Mouse (Mus musculus): ENCODE data around the gene Rarres1. TPM values are rescaled to one million over a fixed set of nuclear protein-coding genes. Genes with fewer than 3 reads are reported as not detected.

Gene Rarres1
- total and polyA plus RNA-seq, 2 experiments from 2014 or later = 0.58 to 2.7 TPM

DNA sequence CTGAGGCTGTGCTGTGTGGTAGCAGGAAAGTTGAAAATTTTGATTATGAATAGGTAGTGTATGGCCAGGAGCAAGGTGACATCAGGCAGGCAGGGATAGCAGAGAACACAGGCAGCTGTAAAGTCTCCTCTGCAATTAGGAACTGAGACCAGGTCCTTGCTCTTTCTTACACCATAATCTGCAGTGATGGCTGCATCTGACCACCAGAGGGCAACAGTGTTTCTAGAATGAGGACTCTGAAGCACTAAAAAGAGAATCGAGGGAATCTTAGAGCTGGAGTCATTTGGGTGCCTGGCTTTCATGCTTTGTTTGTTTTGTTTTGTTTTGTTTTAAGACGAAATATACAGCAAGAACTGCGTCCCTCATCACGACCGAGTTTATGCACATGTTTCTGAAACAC lies 2.5 kb downstream of the Rarres1 start:
- Histone ChIP-seq H3K9ac (replicated peaks; ENCODE audit: low read length) (no peak overlapping the region), H3K4me1 (ENCODE audit: insufficient read depth, low read length) (no peaks in the 10 kb centered on the region), H3K27ac (no peak overlapping the region), H3K9me3 (ENCODE audit: low read length) (no peaks in the 10 kb centered on the region), H3K4me3 (ENCODE audit: low read length) (no peak overlapping the region), H3K36me3 (ENCODE audit: insufficient read depth, low read length) (no peaks in the 10 kb centered on the region), H3K4me2 (ENCODE audit: low read depth, low read length) (no peak overlapping the region), H3K27me3 (ENCODE audit: insufficient read depth, low read length) (no peaks in the 10 kb centered on the region)
- WGBS = 4% methylated on average over 5 of the region's 5 CpGs
- TF ChIP-seq CTCF (IDR thresholded peaks at IDR 0.05; ENCODE audit: low read depth) = peak; percentile 95
- DNase-seq (ENCODE audit: low spot score) (peak; percentile 91), ATAC-seq (peak; percentile 77)

DNA sequence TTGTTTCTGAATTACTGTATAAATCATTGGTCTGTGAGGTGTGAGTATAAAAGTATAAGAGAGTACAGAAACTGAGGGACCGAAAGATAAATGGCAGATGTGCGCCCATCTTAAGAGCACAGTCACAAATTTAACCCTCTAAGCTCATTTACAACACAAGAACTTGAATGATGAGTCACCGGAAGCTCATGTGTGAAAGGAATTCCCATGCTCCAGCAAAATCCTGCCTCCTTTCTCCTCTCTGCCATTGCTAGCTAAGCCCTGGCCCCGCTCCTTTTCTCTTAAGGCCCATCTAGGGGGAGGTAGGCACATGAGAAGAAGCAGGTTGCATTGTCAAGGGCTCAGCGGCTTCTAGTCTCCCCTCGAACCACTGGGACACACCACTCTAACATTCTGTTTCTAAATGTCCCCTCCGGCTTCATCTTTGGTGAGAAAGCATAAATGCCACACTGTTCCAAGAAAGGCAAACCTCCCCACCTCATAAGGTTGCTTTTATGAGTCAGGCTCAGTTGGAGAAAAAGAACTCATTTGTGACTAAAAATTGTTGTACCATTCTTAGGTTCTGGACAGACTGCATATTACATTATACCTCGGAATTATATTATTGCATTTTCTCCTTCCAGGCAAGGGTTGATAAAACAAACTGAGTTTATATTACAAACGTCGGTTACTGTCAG lies 7.0 kb downstream of the Rarres1 start:
- 89% methylated on average over 10 of the region's 10 CpGs for WGBS

DNA sequence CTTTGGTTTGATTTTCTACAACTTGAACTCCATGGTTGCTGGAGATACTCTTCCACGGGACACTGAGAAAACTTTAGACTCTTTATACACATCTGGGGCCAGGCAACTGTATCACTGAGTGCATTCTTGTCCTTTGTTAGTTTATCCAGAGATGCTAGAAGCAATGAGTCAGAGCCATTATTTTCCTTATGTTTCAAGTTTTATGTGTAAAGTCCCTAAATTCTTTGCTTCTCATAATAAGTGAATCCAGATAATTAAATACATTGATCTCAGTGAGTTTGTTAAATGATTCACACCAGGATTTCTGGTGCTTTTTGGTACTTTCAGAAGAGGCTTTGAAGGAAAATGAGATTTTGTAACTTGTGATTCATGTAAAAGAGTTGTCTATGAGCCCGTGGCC lies 10.0 kb downstream of the Rarres1 start:
- Histone ChIP-seq H3K36me3 (ENCODE audit: insufficient read depth, low read length) (no peaks in the 10 kb centered on the region), H3K4me2 (ENCODE audit: low read depth, low read length) (no peak overlapping the region), H3K4me1 (ENCODE audit: insufficient read depth, low read length) (no peaks in the 10 kb centered on the region), H3K4me3 (ENCODE audit: low read length) (no peak overlapping the region), H3K9me3 (ENCODE audit: low read length) (no peaks in the 10 kb centered on the region), H3K27ac (no peak overlapping the region), H3K27me3 (ENCODE audit: insufficient read depth, low read length) (no peaks in the 10 kb centered on the region), H3K9ac (replicated peaks; ENCODE audit: low read length) (no peak overlapping the region)
- ATAC-seq (no peak), DNase-seq (ENCODE audit: low spot score) (no peak)
- TF ChIP-seq CTCF (IDR thresholded peaks at IDR 0.05; ENCODE audit: low read depth) = no peak
- WGBS = 84% methylated on average over 2 of the region's 2 CpGs

More for the DNA sequence above, 7.0 kb downstream of the Rarres1 start:
- no peaks in the 10 kb centered on the region for H3K27me3 ChIP-seq (ENCODE audit: insufficient read depth, low read length)
- H3K4me1 ChIP-seq (ENCODE audit: insufficient read depth, low read length) = no peaks in the 10 kb centered on the region
- DNase-seq (ENCODE audit: low spot score) (no peak), ATAC-seq (no peak)
- TF ChIP-seq CTCF (IDR thresholded peaks at IDR 0.05; ENCODE audit: low read depth) = no peak
- H3K4me3 ChIP-seq (ENCODE audit: low read length) = no peak overlapping the region
- no peak overlapping the region for H3K9ac ChIP-seq (replicated peaks; ENCODE audit: low read length)
- no peak overlapping the region for H3K27ac ChIP-seq
- no peak overlapping the region for H3K4me2 ChIP-seq (ENCODE audit: low read depth, low read length)
- no peaks in the 10 kb centered on the region for H3K9me3 ChIP-seq (ENCODE audit: low read length)
- H3K36me3 ChIP-seq (ENCODE audit: insufficient read depth, low read length) = no peaks in the 10 kb centered on the region

DNA sequence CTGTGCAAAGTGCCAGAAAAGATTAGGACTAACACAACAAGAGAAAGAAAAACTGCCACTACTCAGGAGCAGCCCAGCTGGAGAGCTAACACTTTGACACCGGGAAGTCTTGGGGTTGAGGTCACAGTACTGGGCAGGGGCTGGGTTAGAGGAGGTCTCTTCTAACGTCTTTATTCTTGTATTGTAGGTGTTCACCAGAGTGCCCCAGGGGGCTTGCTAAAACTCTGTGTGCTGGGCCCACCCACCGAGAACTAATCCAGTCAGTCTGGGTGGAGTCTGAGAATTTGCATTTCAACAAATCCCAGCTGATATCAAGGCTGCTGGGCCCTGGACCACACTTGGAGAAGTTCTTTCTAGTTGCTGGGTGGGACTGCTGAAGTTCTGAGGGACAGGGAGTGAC lies 11.4 kb downstream of the Rarres1 start:
- Histone ChIP-seq H3K9ac (replicated peaks; ENCODE audit: low read length) (no peak overlapping the region), H3K9me3 (ENCODE audit: low read length) (no peaks in the 10 kb centered on the region), H3K27ac (no peak overlapping the region), H3K4me2 (ENCODE audit: low read depth, low read length) (no peak overlapping the region), H3K4me1 (ENCODE audit: insufficient read depth, low read length) (no peaks in the 10 kb centered on the region), H3K27me3 (ENCODE audit: insufficient read depth, low read length) (no peaks in the 10 kb centered on the region), H3K4me3 (ENCODE audit: low read length) (no peak overlapping the region), H3K36me3 (ENCODE audit: insufficient read depth, low read length) (no peaks in the 10 kb centered on the region)
- WGBS = 12% methylated on average over 3 of the region's 3 CpGs
- TF ChIP-seq CTCF (IDR thresholded peaks at IDR 0.05; ENCODE audit: low read depth) = no peak
- ATAC-seq (no peak), DNase-seq (ENCODE audit: low spot score) (no peak)

DNA sequence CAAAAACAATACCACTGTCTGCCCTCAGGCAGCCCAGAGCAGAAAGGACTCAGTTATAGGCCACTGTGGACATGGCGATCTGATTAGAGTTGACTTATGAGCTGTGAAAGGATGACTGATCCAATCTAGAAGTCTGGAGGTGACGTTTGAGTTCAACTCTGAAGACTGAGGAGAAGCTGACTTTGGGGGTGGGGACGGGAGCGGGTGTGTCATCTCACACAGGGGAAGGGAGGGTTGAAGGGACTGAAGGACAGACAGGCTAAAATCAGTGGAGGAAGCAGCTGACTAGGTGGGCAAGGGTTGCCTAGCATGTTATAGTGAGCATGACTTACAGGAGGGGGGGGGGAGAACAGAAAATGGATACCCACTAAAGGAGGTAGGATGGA lies 15.9 kb downstream of the Rarres1 start:
- Histone ChIP-seq H3K27me3 (ENCODE audit: insufficient read depth, low read length) (no peaks in the 10 kb centered on the region), H3K27ac (no peak overlapping the region), H3K9me3 (ENCODE audit: low read length) (no peaks in the 10 kb centered on the region), H3K36me3 (ENCODE audit: insufficient read depth, low read length) (no peaks in the 10 kb centered on the region), H3K4me2 (ENCODE audit: low read depth, low read length) (no peak overlapping the region), H3K4me3 (ENCODE audit: low read length) (no peak overlapping the region), H3K9ac (replicated peaks; ENCODE audit: low read length) (no peak overlapping the region), H3K4me1 (ENCODE audit: insufficient read depth, low read length) (no peaks in the 10 kb centered on the region)
- no peak for DNase-seq (ENCODE audit: low spot score)
- no peak for TF ChIP-seq CTCF (IDR thresholded peaks at IDR 0.05; ENCODE audit: low read depth)
- 93% methylated on average over 4 of the region's 4 CpGs for WGBS
- ATAC-seq = no peak

DNA sequence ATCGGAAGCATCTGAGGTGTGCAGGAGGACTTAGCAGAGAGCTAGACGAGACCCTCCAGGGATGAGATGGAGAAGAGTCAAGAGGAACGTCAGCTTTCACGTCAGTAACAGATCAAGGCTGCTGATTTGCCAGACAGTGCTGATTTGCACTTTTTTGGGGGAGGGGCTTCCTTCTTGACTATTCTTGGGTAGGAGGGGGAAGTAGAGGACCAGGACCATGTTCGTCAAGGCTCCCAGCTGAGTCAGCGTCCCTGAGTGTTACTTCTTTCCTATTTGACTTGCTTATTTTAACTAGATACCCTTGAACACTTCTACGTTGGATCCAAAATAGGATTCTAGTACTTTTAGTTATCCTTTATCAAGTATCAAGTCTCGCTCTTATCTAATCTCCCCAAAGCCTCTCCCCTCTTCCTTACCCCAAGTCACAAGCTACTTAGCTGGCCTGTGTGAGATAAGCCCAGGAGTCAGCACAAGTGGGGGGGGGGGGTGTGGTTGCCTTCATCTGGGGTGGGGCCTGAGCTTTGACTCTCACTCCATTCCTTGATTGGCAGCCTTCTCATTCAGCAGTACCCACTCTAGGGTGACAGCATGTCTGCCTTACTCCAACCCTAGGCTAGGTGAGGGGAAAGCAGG lies 16.4 kb downstream of the Rarres1 start:
- Histone ChIP-seq H3K9ac (replicated peaks; ENCODE audit: low read length) (no peak overlapping the region), H3K4me1 (ENCODE audit: insufficient read depth, low read length) (no peaks in the 10 kb centered on the region), H3K27me3 (ENCODE audit: insufficient read depth, low read length) (no peaks in the 10 kb centered on the region), H3K9me3 (ENCODE audit: low read length) (no peaks in the 10 kb centered on the region), H3K27ac (no peak overlapping the region), H3K4me2 (ENCODE audit: low read depth, low read length) (no peak overlapping the region), H3K4me3 (ENCODE audit: low read length) (no peak overlapping the region), H3K36me3 (ENCODE audit: insufficient read depth, low read length) (no peaks in the 10 kb centered on the region)
- ATAC-seq (no peak), DNase-seq (ENCODE audit: low spot score) (no peak)
- no peak for TF ChIP-seq CTCF (IDR thresholded peaks at IDR 0.05; ENCODE audit: low read depth)
- WGBS = 86% methylated on average over 8 of the region's 8 CpGs

DNA sequence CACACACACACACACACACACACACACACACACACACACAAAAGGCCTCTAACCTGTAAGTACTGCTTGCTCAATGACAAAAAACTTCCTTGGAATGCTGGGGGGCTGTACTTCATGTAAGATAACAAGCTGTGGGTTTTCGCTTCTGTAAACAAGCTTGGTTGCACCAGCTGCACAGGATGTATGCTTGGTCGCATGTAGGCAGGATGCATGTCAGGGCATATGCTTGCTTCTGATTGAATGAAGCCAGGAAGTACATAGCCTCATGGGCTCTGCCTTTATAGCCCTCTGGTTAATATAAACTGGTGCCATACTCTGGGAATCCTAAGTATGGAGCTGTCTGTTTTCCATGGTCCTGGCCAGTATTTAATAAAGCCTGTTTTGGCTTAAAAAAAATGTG lies 17.3 kb downstream of the Rarres1 start:
- no peak for TF ChIP-seq CTCF (IDR thresholded peaks at IDR 0.05; ENCODE audit: low read depth)
- H3K4me3 ChIP-seq (ENCODE audit: low read length) = no peak overlapping the region
- no peak overlapping the region for H3K27ac ChIP-seq
- no peak for DNase-seq (ENCODE audit: low spot score)
- 84% methylated on average over 2 of the region's 2 CpGs for WGBS
- no peak for ATAC-seq
- no peak overlapping the region for H3K4me2 ChIP-seq (ENCODE audit: low read depth, low read length)
- H3K9ac ChIP-seq (replicated peaks; ENCODE audit: low read length) = no peak overlapping the region
- no peaks in the 10 kb centered on the region for H3K9me3 ChIP-seq (ENCODE audit: low read length)
- no peaks in the 10 kb centered on the region for H3K4me1 ChIP-seq (ENCODE audit: insufficient read depth, low read length)
- no peaks in the 10 kb centered on the region for H3K27me3 ChIP-seq (ENCODE audit: insufficient read depth, low read length)
- H3K36me3 ChIP-seq (ENCODE audit: insufficient read depth, low read length) = no peaks in the 10 kb centered on the region
